Mouse (Mus musculus): ENCODE results near the gene Btaf1.

DNA sequence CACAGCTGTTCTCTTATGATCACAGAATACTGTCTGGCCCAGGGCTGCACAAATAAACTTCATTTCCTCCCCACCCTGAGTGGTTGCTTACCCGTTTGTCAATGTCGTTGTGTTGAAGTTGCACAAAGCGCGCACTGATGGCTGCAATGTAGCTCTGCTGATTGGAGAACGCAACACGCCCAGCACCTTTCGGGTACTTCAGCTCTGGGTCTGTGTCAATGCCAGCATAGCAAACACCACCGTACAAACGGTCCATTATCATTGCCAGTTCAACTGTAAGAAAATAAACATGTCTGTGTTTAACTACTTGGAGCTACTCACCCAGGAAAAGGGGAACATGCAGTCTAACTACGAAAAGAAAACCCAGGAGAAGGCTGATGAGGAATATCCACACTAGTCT lies 118.6 kb downstream of the Btaf1 start:
- TF ChIP-seq CTCF (conservative IDR thresholded peaks at IDR 0.05; ENCODE audit: insufficient read depth, insufficient read length, low read depth, low read length) (no peak), POLR2A (IDR thresholded peaks at IDR 0.05; ENCODE audit: low read depth, low read length) (no peak)
